Mouse (Mus musculus) stomach, embryonic 14.5 days (tissue): ENCODE results near the gene Knstrn. TPM values are rescaled to one million over a fixed set of nuclear protein-coding genes. Genes with fewer than 3 reads are reported as not detected.
A peak's percentile ranks its signal among the peaks of the same experiment; 100 is the strongest.

Experiments
- ATAC-seq: fragments of 200-750 bp; cut with Nextera tagmentation; 2 replicates; pipeline ENCODE4 v1.8.0; 2017; ENCODE audit warnings: low read depth, moderate TSS enrichment; ENCODE audit not compliant: insufficient number of reproducible peaks, insufficient read depth, low FRiP score
- H3K27ac ChIP-seq: fragments of 300-500 bp; sonication (generic); 2 replicates; pipeline ENCODE4 v1.5.1; 2014; ENCODE audit warnings: mild to moderate bottlenecking, low read length, moderate library complexity, mixed read lengths
- H3K27me3 ChIP-seq: fragments of 300-500 bp; sonication (generic); 2 replicates; pipeline ENCODE4 v1.6.1; 2014; ENCODE audit warnings: low read length, control low read depth, mixed read lengths; ENCODE audit not compliant: control insufficient read depth, insufficient read depth
- H3K36me3 ChIP-seq: fragments of 300-500 bp; sonication (generic); 2 replicates; pipeline ENCODE4 v1.6.1; 2014; ENCODE audit warnings: mild to moderate bottlenecking, control low read depth, low read length, moderate library complexity, mixed read lengths; ENCODE audit not compliant: control insufficient read depth, insufficient read depth
- H3K4me1 ChIP-seq: fragments of 300-500 bp; sonication (generic); 2 replicates; pipeline ENCODE4 v1.6.1; 2014; ENCODE audit warnings: low read length, control low read depth, mixed read lengths; ENCODE audit not compliant: control insufficient read depth, insufficient read depth
- H3K4me2 ChIP-seq: fragments of 300-500 bp; sonication (generic); replicated peaks from 2 replicates; pipeline ENCODE4 v1.6.1; 2014; ENCODE audit warnings: low read depth, low read length, control low read depth
- H3K4me3 ChIP-seq: fragments of 300-500 bp; sonication (generic); 2 replicates; pipeline ENCODE4 v1.5.1; 2014; ENCODE audit warnings: low read depth, low read length, control low read depth
- H3K9ac ChIP-seq: fragments of 300-500 bp; sonication (generic); replicated peaks from 2 replicates; pipeline ENCODE4 v1.6.1; 2014; ENCODE audit warnings: low read depth, mild to moderate bottlenecking, control low read depth, low read length, moderate library complexity, mixed read lengths
- H3K9me3 ChIP-seq: fragments of 300-500 bp; sonication (generic); 2 replicates; pipeline ENCODE4 v1.6.1; 2016; ENCODE audit warnings: low read depth, low read length, control low read depth; ENCODE audit not compliant: control insufficient read depth
- WGBS: fragments of 180-500 bp; shearing (Covaris S2); extraction: QIAGEN DNeasy Blood & Tissue Kit; methylation state at CpG from one replicate; pipeline ENCODE4 v1.1.7; 2014; 5-methylcytosine and 5-hydroxymethylcytosine counted together
- polyA plus RNA-seq: library from polyadenylated mRNA; unstranded; fragments of >200 nt; fragmentation: Nextera tagmentation; extraction: Ambion mirVana; gene quantifications from 2 replicates; pipeline ENCODE4 v1.2.1, GENCODE M21; 2014

Gene Knstrn
- polyA plus RNA-seq, 1 experiment from 2014 or later, result 105 TPM

- no peak overlapping the region for H3K9ac ChIP-seq
- peak overlapping the region; percentile 48; the same call in 1 of the 2 replicates for H3K27ac ChIP-seq
- WGBS, result 53% methylated on average over 3 of the region's 4 CpGs
- ATAC-seq, result no peak
- H3K36me3 ChIP-seq, result no peaks in the 10 kb centered on the region
- H3K27me3 ChIP-seq, result no peaks in the 10 kb centered on the region
- H3K9me3 ChIP-seq, result no peaks in the 10 kb centered on the region
- H3K4me1 ChIP-seq, result peaks cover 9% of the 10 kb centered on the region; the same call in 1 of the 2 replicates
- no peak overlapping the region for H3K4me3 ChIP-seq
- H3K4me2 ChIP-seq, result no peak overlapping the region
Measured at GRCm38 (mm10) chr2:118775846-118776245, 38.0 kb upstream of the Knstrn start.

- 70% methylated on average over 2 of the region's 2 CpGs for WGBS
- Histone ChIP-seq H3K36me3 (no peaks in the 10 kb centered on the region), H3K27ac (no peak overlapping the region; the same call in 1 of the 2 replicates), H3K4me3 (no peak overlapping the region), H3K4me1 (peaks cover 9% of the 10 kb centered on the region; the same call in 1 of the 2 replicates), H3K4me2 (no peak overlapping the region), H3K9me3 (no peaks in the 10 kb centered on the region), H3K27me3 (no peaks in the 10 kb centered on the region), H3K9ac (no peak overlapping the region)
- ATAC-seq, result no peak
Measured at GRCm38 (mm10) chr2:118776295-118776694, 37.5 kb upstream of the Knstrn start.

DNA sequence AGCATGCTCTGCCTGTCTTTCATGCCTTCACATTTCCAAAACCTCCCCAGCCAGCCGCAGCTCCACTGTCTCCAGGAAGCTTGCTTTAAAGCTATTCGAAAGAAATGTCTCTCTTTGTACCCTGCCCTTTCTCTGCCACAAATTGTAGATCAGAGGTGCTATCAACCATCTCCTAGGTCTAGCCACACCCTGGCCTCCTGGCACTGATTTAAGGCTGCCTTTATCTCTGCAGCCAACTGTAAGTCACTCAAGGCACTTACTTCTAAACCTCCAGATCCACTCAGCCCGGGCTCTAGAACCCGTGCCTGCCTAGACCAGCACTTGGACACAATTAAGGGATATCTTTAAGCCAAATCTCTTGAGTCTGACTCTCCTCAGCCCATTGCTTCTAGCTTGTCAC is 35.4 kb upstream of the Knstrn start:
- ATAC-seq, result no peak
- Histone ChIP-seq H3K4me3 (no peak overlapping the region), H3K9me3 (no peaks in the 10 kb centered on the region), H3K27me3 (no peaks in the 10 kb centered on the region), H3K36me3 (no peaks in the 10 kb centered on the region), H3K9ac (no peak overlapping the region), H3K4me1 (peaks cover 9% of the 10 kb centered on the region; the same call in 1 of the 2 replicates), H3K4me2 (no peak overlapping the region), H3K27ac (no peak overlapping the region)
- 75% methylated on average over 4 of the region's 4 CpGs for WGBS

GRCm38 (mm10) chr2:118779065-118779464 is 34.7 kb upstream of the Knstrn start:
- no peaks in the 10 kb centered on the region for H3K36me3 ChIP-seq
- H3K4me3 ChIP-seq, result peak overlapping the region; percentile 27
- H3K27ac ChIP-seq, result no peak overlapping the region
- ATAC-seq, result no peak
- no peaks in the 10 kb centered on the region for H3K9me3 ChIP-seq
- peak overlapping the region; percentile 48 for H3K4me2 ChIP-seq
- H3K9ac ChIP-seq, result no peak overlapping the region; the same call in 1 of the 2 replicates
- peaks cover 9% of the 10 kb centered on the region; the same call in 1 of the 2 replicates for H3K4me1 ChIP-seq
- no peaks in the 10 kb centered on the region for H3K27me3 ChIP-seq
- 8% methylated on average over 10 of the region's 10 CpGs for WGBS

GRCm38 (mm10) chr2:118779504-118780480 is 34.0 kb upstream of the Knstrn start, which contains the start of gene Disp2:
TSS of gene Disp2 (plus strand) at chr2:118779719.
- H3K4me2 ChIP-seq, result peak within 1 kb of the TSS; percentile 48
- ATAC-seq, result peak; percentile 86; the same call in 1 of the 2 replicates

GRCm38 (mm10) chr2:118781115-118781514 is 32.7 kb upstream of the Knstrn start:
- no peaks in the 10 kb centered on the region for H3K9me3 ChIP-seq
- H3K4me3 ChIP-seq, result no peak overlapping the region
- no peak overlapping the region for H3K4me2 ChIP-seq
- ATAC-seq, result no peak
- H3K27ac ChIP-seq, result no peak overlapping the region
- no peaks in the 10 kb centered on the region for H3K4me1 ChIP-seq
- H3K27me3 ChIP-seq, result no peaks in the 10 kb centered on the region
- WGBS, result 41% methylated on average over 1 of the region's 1 CpGs
- H3K36me3 ChIP-seq, result no peaks in the 10 kb centered on the region
- no peak overlapping the region for H3K9ac ChIP-seq

More at GRCm38 (mm10) chr2:118779504-118780480, 34.0 kb upstream of the Knstrn start, which contains the start of gene Disp2:
- Histone ChIP-seq H3K36me3 (no peaks in the 10 kb centered on the region), H3K9me3 (no peaks in the 10 kb centered on the region), H3K9ac (peak within 1 kb of the TSS; percentile 1; the same call in 1 of the 2 replicates), H3K4me3 (peak within 1 kb of the TSS; percentile 27), H3K27me3 (no peaks in the 10 kb centered on the region), H3K4me1 (peaks cover 9% of the 10 kb centered on the region; the same call in 1 of the 2 replicates), H3K27ac (no peak within 1 kb of the TSS)
- WGBS, result 11% methylated on average over 39 of the region's 39 CpGs

DNA sequence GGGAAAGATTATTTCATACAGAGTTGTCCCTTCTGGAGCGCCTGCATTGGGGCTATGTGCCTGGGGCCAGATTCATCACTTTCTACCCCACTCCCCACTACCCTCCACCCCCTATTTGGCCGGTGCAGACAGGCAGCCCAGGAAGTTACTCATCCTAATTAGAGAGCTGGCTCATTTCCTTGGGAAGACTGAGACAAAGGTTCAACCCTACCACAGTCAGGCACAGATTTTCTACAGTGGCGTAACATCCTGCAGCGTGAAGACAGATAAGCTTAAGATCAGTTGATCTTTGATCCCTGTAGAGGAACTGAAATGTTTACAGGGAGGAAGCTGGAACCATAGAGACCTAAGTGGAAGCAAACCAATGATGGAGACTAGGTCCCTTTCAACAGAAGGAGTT is 31.5 kb upstream of the Knstrn start:
- H3K4me2 ChIP-seq, result no peak overlapping the region

GRCm38 (mm10) chr2:118783093-118783492 is 30.7 kb upstream of the Knstrn start:
- Histone ChIP-seq H3K27ac (no peak overlapping the region), H3K36me3 (no peaks in the 10 kb centered on the region), H3K9me3 (no peaks in the 10 kb centered on the region), H3K9ac (no peak overlapping the region), H3K4me2 (no peak overlapping the region), H3K4me1 (no peaks in the 10 kb centered on the region), H3K27me3 (no peaks in the 10 kb centered on the region), H3K4me3 (no peak overlapping the region)
- ATAC-seq, result no peak
- WGBS, result 50% methylated on average over 5 of the region's 5 CpGs

More for the DNA sequence above, 31.5 kb upstream of the Knstrn start:
- no peak for ATAC-seq
- Histone ChIP-seq H3K9ac (no peak overlapping the region), H3K36me3 (no peaks in the 10 kb centered on the region), H3K27ac (no peak overlapping the region), H3K27me3 (no peaks in the 10 kb centered on the region), H3K4me1 (no peaks in the 10 kb centered on the region), H3K4me3 (no peak overlapping the region), H3K9me3 (no peaks in the 10 kb centered on the region)
- WGBS, result 60% methylated on average over 4 of the region's 4 CpGs
